Mouse (Mus musculus) neutrophil, adult 5-6 weeks (primary cell): ENCODE measurements around the gene Usp35. TPM values are rescaled to one million over a fixed set of nuclear protein-coding genes. Genes with fewer than 3 reads are reported as not detected.

ENCODE experiments used
- ATAC-seq: fragments of 151-379, 151-347 bp; 2 replicates; pipeline ENCODE4 v1.8.0; 2017; ENCODE audit warnings: mild to moderate bottlenecking, moderate TSS enrichment; ENCODE audit not compliant: insufficient number of reproducible peaks, poor library complexity, low FRiP score, severe bottlenecking; ENCODE audit errors: extremely low read depth
- total RNA-seq: library from RNA; stranded (forward); fragments of 200-1000 nt; gene quantifications from 2 replicates; pipeline ENCODE4 v1.2.3, GENCODE M21; 2017

The Usp35 gene
- total RNA-seq, 1 experiment from 2014 or later = 5.7 TPM

- no peak for ATAC-seq
Measured at GRCm38 (mm10) chr7:97348318-97348717, 16.5 kb upstream of the Usp35 start.

GRCm38 (mm10) chr7:97347464-97347863 lies 15.6 kb upstream of the Usp35 start:
- ATAC-seq = no peak

- no peak for ATAC-seq
Measured at GRCm38 (mm10) chr7:97346822-97347166, 15.0 kb upstream of the Usp35 start.

GRCm38 (mm10) chr7:97346111-97346821 lies 14.4 kb upstream of the Usp35 start:
- ATAC-seq = no peak

GRCm38 (mm10) chr7:97345229-97345871 lies 13.5 kb upstream of the Usp35 start:
- no peak for ATAC-seq

GRCm38 (mm10) chr7:97344655-97345054 lies 12.8 kb upstream of the Usp35 start:
- ATAC-seq = no peak

GRCm38 (mm10) chr7:97342961-97343360 lies 11.1 kb upstream of the Usp35 start:
- ATAC-seq = no peak

- ATAC-seq = no peak
Measured at GRCm38 (mm10) chr7:97340907-97341849, 9.4 kb upstream of the Usp35 start.

GRCm38 (mm10) chr7:97339623-97340022 lies 7.8 kb upstream of the Usp35 start:
- ATAC-seq = no peak

- no peak for ATAC-seq
Measured at GRCm38 (mm10) chr7:97338593-97338992, 6.8 kb upstream of the Usp35 start.

- ATAC-seq = no peak
Measured at GRCm38 (mm10) chr7:97336678-97337077, 4.9 kb upstream of the Usp35 start.

- ATAC-seq = no peak
Measured at GRCm38 (mm10) chr7:97334406-97334805, 2.6 kb upstream of the Usp35 start.

- ATAC-seq = no peak
Measured at GRCm38 (mm10) chr7:97333113-97333898, 1.5 kb upstream of the Usp35 start.

GRCm38 (mm10) chr7:97332667-97333041 lies 834 bp upstream of the Usp35 start:
- ATAC-seq = no peak

- no peak for ATAC-seq
Measured at GRCm38 (mm10) chr7:97330931-97331645, 732 bp downstream of the Usp35 start.

GRCm38 (mm10) chr7:97329676-97330075 lies 2.1 kb downstream of the Usp35 start:
- no peak for ATAC-seq

GRCm38 (mm10) chr7:97328891-97329588 lies 2.8 kb downstream of the Usp35 start:
- no peak for ATAC-seq

- no peak for ATAC-seq
Measured at GRCm38 (mm10) chr7:97327376-97327775, 4.4 kb downstream of the Usp35 start.
